ENCODE assay signal across 31 mouse cellular contexts in the genomic region with DNA sequence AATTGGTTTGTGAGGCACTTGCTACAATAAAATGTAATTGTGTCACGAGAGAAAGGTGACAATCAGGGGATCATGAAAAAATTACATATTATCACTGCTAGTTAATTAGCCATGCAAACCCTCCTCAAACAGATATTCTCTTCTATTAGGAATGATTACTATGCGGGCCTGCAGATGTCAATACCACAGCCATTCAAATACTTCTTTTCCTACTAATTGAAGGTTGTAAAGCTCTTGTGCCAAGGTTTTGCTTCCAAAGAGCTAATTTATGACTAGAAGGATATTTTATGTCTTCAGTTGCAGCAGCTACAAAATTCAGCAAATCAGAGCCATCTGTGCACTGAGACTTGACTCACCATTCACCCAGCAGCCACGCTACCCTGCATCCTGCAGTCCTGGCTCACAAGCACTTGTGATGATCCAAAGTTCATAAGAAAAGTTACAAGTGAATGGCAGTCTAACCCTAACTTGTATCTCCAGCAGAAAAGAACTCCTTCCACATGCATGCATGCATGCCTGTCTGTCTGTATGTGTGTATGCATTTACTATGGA.
DNase-seq lines count a peak whose midpoint lies in the region; ATAC-seq lines count a peak whose summit lies in the region.
"Had no signal": no experiment of that assay in that cellular context is flagged by ENCODE, and none has a peak within 500 bp of the region (broad histone marks: within the 10 kb centered on the region; RNA-seq: fewer than 3 reads in every experiment).

No protein-coding gene starts in this region.

- peak overlapping the region; percentile 41 for H3K27ac ChIP-seq in forebrain, embryonic 15.5 days (replicated peaks)
- no peak overlapping the region for H3K27ac ChIP-seq in forebrain, embryonic 12.5 days
- H3K27ac ChIP-seq in forebrain, embryonic 16.5 days (ENCODE audit: low read length), result peak overlapping the region; percentile 51; the same call in 1 of the 2 replicates
- H3K27ac ChIP-seq in limb, embryonic 10.5 days, result peak overlapping the region; percentile 42; the same call in 1 of the 2 replicates
- H3K27ac ChIP-seq: heart, embryonic 13.5 days; hindbrain, postnatal 0 days; kidney, embryonic 15.5 days; macrophage; midbrain, embryonic 10.5 days; neural tube, embryonic 13.5 days had no signal

- H3K9ac ChIP-seq in forebrain, embryonic 15.5 days (replicated peaks), result no peak overlapping the region
- no peak overlapping the region for H3K9ac ChIP-seq in forebrain, embryonic 12.5 days
- H3K9ac ChIP-seq in forebrain, embryonic 16.5 days (replicated peaks; ENCODE audit: low read depth, low read length), result no peak overlapping the region
- H3K9ac ChIP-seq: heart, embryonic 13.5 days; kidney, embryonic 15.5 days; liver, postnatal 0 days; neural tube, embryonic 13.5 days had no signal

- H3K9me3 ChIP-seq in forebrain, embryonic 15.5 days, result no peaks in the 10 kb centered on the region
- H3K9me3 ChIP-seq in forebrain, embryonic 12.5 days, result no peaks in the 10 kb centered on the region
- no peaks in the 10 kb centered on the region for H3K9me3 ChIP-seq in forebrain, embryonic 16.5 days (ENCODE audit: control insufficient read depth, low read length)
- no peaks in the 10 kb centered on the region for H3K9me3 ChIP-seq in limb, embryonic 10.5 days (replicated peaks)
- H3K9me3 ChIP-seq: heart, embryonic 13.5 days; kidney, embryonic 15.5 days; midbrain, embryonic 10.5 days; neural tube, embryonic 13.5 days had no signal

- 32% methylated on average over 3 of the region's 3 CpGs for WGBS in forebrain, embryonic 15.5 days
- WGBS in forebrain, embryonic 12.5 days, result 63% methylated on average over 3 of the region's 3 CpGs
- WGBS in forebrain, embryonic 16.5 days, result 30% methylated on average over 3 of the region's 3 CpGs
- WGBS in limb, embryonic 10.5 days, result 20% methylated on average over 3 of the region's 3 CpGs

- peak; percentile 79 for ATAC-seq in forebrain, embryonic 15.5 days (replicated peaks)
- no peak for ATAC-seq in forebrain, embryonic 12.5 days (ENCODE audit: low FRiP score)
- ATAC-seq in forebrain, embryonic 16.5 days, result peak; percentile 83
- ATAC-seq: hindbrain, postnatal 0 days; liver, postnatal 0 days; lung, postnatal 0 days; midbrain, embryonic 16.5 days; Patski had no signal

- H3K4me2 ChIP-seq in forebrain, embryonic 15.5 days (replicated peaks), result no peak overlapping the region
- H3K4me2 ChIP-seq in forebrain, embryonic 12.5 days, result no peak overlapping the region
- no peak overlapping the region for H3K4me2 ChIP-seq in forebrain, embryonic 16.5 days (ENCODE audit: low read length)
- H3K4me2 ChIP-seq: heart, embryonic 13.5 days; kidney, embryonic 15.5 days; liver, embryonic 11.5 days; neural tube, embryonic 13.5 days had no signal

- H3K27me3 ChIP-seq in forebrain, embryonic 15.5 days, result no peaks in the 10 kb centered on the region
- H3K27me3 ChIP-seq in forebrain, embryonic 12.5 days, result no peaks in the 10 kb centered on the region
- H3K27me3 ChIP-seq in forebrain, embryonic 16.5 days (replicated peaks; ENCODE audit: control insufficient read depth, insufficient read depth, low read length), result no peaks in the 10 kb centered on the region
- H3K27me3 ChIP-seq in limb, embryonic 10.5 days (ENCODE audit: low read depth, poor library complexity, severe bottlenecking), result no peaks in the 10 kb centered on the region
- H3K27me3 ChIP-seq: heart, embryonic 13.5 days; kidney, embryonic 15.5 days; neural tube, embryonic 13.5 days; Patski had no signal

- H3K4me3 ChIP-seq in forebrain, embryonic 15.5 days, result no peak overlapping the region
- no peak overlapping the region for H3K4me3 ChIP-seq in forebrain, embryonic 12.5 days (replicated peaks)
- no peak overlapping the region for H3K4me3 ChIP-seq in forebrain, embryonic 16.5 days (replicated peaks; ENCODE audit: low read length)
- H3K4me3 ChIP-seq in limb, embryonic 10.5 days, result no peak overlapping the region
- H3K4me3 ChIP-seq: heart, embryonic 13.5 days; kidney, embryonic 15.5 days; midbrain, embryonic 10.5 days; myocyte; neural tube, embryonic 13.5 days had no signal

- DNase-seq in brain, adult 2 months (ENCODE audit: low read depth, low spot score), result peak; percentile 62
- DNase-seq in limb, embryonic 10.5 days (ENCODE audit: low spot score), result peak; percentile 40
- DNase-seq in urinary bladder, postnatal 14 days (ENCODE audit: low spot score), result no peak
- DNase-seq in B cell, adult 2 months, result no peak
- DNase-seq in thymus, postnatal 4 days, result no peak
- DNase-seq: adrenal gland, postnatal 14 days; cerebellum, adult 11 months; cerebellum, adult 9-11 months; gastrocnemius, postnatal 25 days; heart, adult 18-20 months; heart, postnatal 14 days; kidney, adult 11 months; kidney, postnatal 36 days; liver, postnatal 0 days; retina, postnatal 1 day; right cerebral cortex, postnatal 25 days; spleen, adult 18-20 months had no signal

- H3K36me3 ChIP-seq in forebrain, embryonic 15.5 days, result no peaks in the 10 kb centered on the region
- no peaks in the 10 kb centered on the region for H3K36me3 ChIP-seq in forebrain, embryonic 12.5 days (replicated peaks)
- no peaks in the 10 kb centered on the region for H3K36me3 ChIP-seq in forebrain, embryonic 16.5 days (ENCODE audit: control insufficient read depth, insufficient read depth)
- H3K36me3 ChIP-seq in limb, embryonic 10.5 days, result no peaks in the 10 kb centered on the region
- H3K36me3 ChIP-seq: neural tube, embryonic 13.5 days had no signal

- H3K4me1 ChIP-seq in forebrain, embryonic 15.5 days, result peaks cover 16% of the 10 kb centered on the region
- no peaks in the 10 kb centered on the region for H3K4me1 ChIP-seq in forebrain, embryonic 12.5 days
- H3K4me1 ChIP-seq in forebrain, embryonic 16.5 days (replicated peaks; ENCODE audit: control insufficient read depth, insufficient read depth, low read length), result peaks cover 10% of the 10 kb centered on the region; the same call in 1 of the 2 replicates
- H3K4me1 ChIP-seq in limb, embryonic 10.5 days, result peaks cover 35% of the 10 kb centered on the region
- H3K4me1 ChIP-seq: heart, embryonic 13.5 days; kidney, embryonic 15.5 days; midbrain, embryonic 10.5 days had no signal

Comparison
In these comparisons a context has a peak if more than half of its experiments do, and no peak if none do; other contexts are left out.
1. DNase-seq: peak in brain, adult 2 months (single experiment) and limb, embryonic 10.5 days (single experiment); none in urinary bladder, postnatal 14 days (single experiment), B cell, adult 2 months (0 of 2) and thymus, postnatal 4 days (single experiment).